Mouse (Mus musculus) urinary bladder, adult 18-20 months (tissue): ENCODE data around the gene Sf1.

Experiments
- DNase-seq, 2 experiments: peaks; one replicate each; pipeline ENCODE4 v3.0.0; 2022; ENCODE audit warnings: low spot score in 2 of 2, mixed read lengths in 2 of 2

The Sf1 gene

GRCm38 (mm10) chr19:6375423-6376254 lies 12.1 kb downstream of the Sf1 start:
- DNase-seq = no peak

GRCm38 (mm10) chr19:6376255-6376564 lies 12.7 kb downstream of the Sf1 start:
- DNase-seq = no peak

GRCm38 (mm10) chr19:6376643-6377042 lies 13.2 kb downstream of the Sf1 start:
- no peak for DNase-seq

- no peak for DNase-seq
Measured at GRCm38 (mm10) chr19:6377327-6378040, 14.0 kb downstream of the Sf1 start.

- no peak for DNase-seq
Measured at GRCm38 (mm10) chr19:6380411-6381166, 17.1 kb downstream of the Sf1 start.

GRCm38 (mm10) chr19:6381238-6381637 lies 17.7 kb downstream of the Sf1 start:
- no peak for DNase-seq

- no peak for DNase-seq
Measured at GRCm38 (mm10) chr19:6382323-6382924, 18.9 kb downstream of the Sf1 start.

- no peak for DNase-seq
Measured at GRCm38 (mm10) chr19:6383470-6383869, 20.0 kb downstream of the Sf1 start.

- peak in 1 of 2 experiments; percentile 59 for DNase-seq
Measured at GRCm38 (mm10) chr19:6384128-6384527, 20.6 kb downstream of the Sf1 start, which contains the start of gene Pygm. Gene Pygm, plus strand, starts transcription at chr19:6384399.

- DNase-seq = no peak
Measured at GRCm38 (mm10) chr19:6384954-6385353, 21.5 kb downstream of the Sf1 start.

GRCm38 (mm10) chr19:6385419-6385818 lies 21.9 kb downstream of the Sf1 start:
- no peak for DNase-seq

GRCm38 (mm10) chr19:6385821-6386220 lies 22.3 kb downstream of the Sf1 start:
- DNase-seq = no peak

- no peak for DNase-seq
Measured at GRCm38 (mm10) chr19:6386234-6386633, 22.7 kb downstream of the Sf1 start.

- no peak for DNase-seq
Measured at GRCm38 (mm10) chr19:6388006-6388405, 24.5 kb downstream of the Sf1 start.

- DNase-seq = no peak
Measured at GRCm38 (mm10) chr19:6389803-6390202, 26.3 kb downstream of the Sf1 start.

- DNase-seq = no peak
Measured at GRCm38 (mm10) chr19:6390251-6390650, 26.8 kb downstream of the Sf1 start.

- no peak for DNase-seq
Measured at GRCm38 (mm10) chr19:6392743-6393393, 29.4 kb downstream of the Sf1 start.

GRCm38 (mm10) chr19:6393637-6394036 lies 30.1 kb downstream of the Sf1 start:
- no peak for DNase-seq

GRCm38 (mm10) chr19:6396237-6396636 lies 32.7 kb downstream of the Sf1 start:
- DNase-seq = no peak

GRCm38 (mm10) chr19:6397582-6398249 lies 34.2 kb downstream of the Sf1 start:
- DNase-seq = no peak
